Comparison of ENCODE assay signal across 8 mouse cellular contexts in the genomic region with DNA sequence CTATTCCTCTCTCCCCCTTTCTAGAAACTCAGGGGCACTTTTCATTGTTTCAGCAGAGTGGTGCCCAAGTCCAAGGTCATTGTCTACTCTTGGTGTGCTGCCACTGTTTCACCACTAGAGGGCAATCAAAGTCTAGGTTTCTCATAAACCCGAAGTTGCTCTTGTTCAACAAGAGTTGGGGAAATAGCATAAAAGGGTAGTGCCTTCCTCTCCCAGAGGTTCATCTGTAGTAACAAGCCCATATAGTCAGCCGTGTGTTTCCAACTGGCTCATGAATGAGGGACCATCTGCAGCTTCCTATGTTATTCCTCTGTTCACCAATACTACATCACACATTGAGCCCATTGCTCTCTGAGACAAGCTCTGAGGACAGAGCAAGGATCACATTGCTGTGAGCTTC.
A peak's percentile ranks its signal among the peaks of the same experiment; 100 is the strongest.
DNase-seq lines count a peak whose midpoint lies in the region; ATAC-seq lines count a peak whose summit lies in the region.

No protein-coding gene starts in this region.

- H3K4me1 ChIP-seq in forebrain, embryonic 13.5 days: no peaks in the 10 kb centered on the region
- H3K4me1 ChIP-seq in midbrain, embryonic 14.5 days (ENCODE audit: control insufficient read depth, insufficient read depth, low read length): peaks cover 4% of the 10 kb centered on the region; the same call in 1 of the 2 replicates

- peak; percentile 5 to 53 for DNase-seq in heart, adult 18-20 months
- no peak for DNase-seq in heart, postnatal 25 days (ENCODE audit: low spot score)
- peak; percentile 73 for DNase-seq in brain, adult 2 months (ENCODE audit: low read depth, low spot score)
- peak; percentile 9 for DNase-seq in kidney, adult 11 months
- peak; percentile 4 to 64 for DNase-seq in left cerebral cortex, adult 9 months (ENCODE audit: low spot score in 2 of 2)
- peak; percentile 88 for DNase-seq in midbrain, embryonic 14.5 days
- peak; percentile 43 for DNase-seq in telencephalon, adult 2 months (ENCODE audit: low read depth, low spot score)

- intact Hi-C loops in heart, postnatal 25 days (cut with DNase I): no loop called here

- no peak overlapping the region for H3K4me2 ChIP-seq in forebrain, embryonic 13.5 days
- no peak overlapping the region for H3K4me2 ChIP-seq in midbrain, embryonic 14.5 days (ENCODE audit: low read length)

- peak; percentile 83 for ATAC-seq in forebrain, embryonic 13.5 days
- peak; percentile 34; the same call in 1 of the 2 replicates for ATAC-seq in midbrain, embryonic 14.5 days (ENCODE audit: low FRiP score, low TSS enrichment)

- WGBS in forebrain, embryonic 13.5 days: 8% methylated on average over 2 of the region's 2 CpGs
- 13% methylated on average over 2 of the region's 2 CpGs for WGBS in midbrain, embryonic 14.5 days

- H3K36me3 ChIP-seq in forebrain, embryonic 13.5 days (ENCODE audit: poor library complexity, severe bottlenecking): no peaks in the 10 kb centered on the region
- no peaks in the 10 kb centered on the region for H3K36me3 ChIP-seq in midbrain, embryonic 14.5 days (ENCODE audit: control insufficient read depth, insufficient read depth, low read length)

- H3K9ac ChIP-seq in forebrain, embryonic 13.5 days: no peak overlapping the region
- H3K9ac ChIP-seq in midbrain, embryonic 14.5 days (replicated peaks; ENCODE audit: low read length): no peak overlapping the region

- H3K27me3 ChIP-seq in forebrain, embryonic 13.5 days: no peaks in the 10 kb centered on the region
- H3K27me3 ChIP-seq in midbrain, embryonic 14.5 days (ENCODE audit: control insufficient read depth, insufficient read depth, low read length): no peaks in the 10 kb centered on the region

- no peak overlapping the region; the same call in 1 of the 2 replicates for H3K27ac ChIP-seq in forebrain, embryonic 13.5 days
- H3K27ac ChIP-seq in midbrain, embryonic 14.5 days (replicated peaks; ENCODE audit: low read depth, low read length): no peak overlapping the region

- H3K4me3 ChIP-seq in forebrain, embryonic 13.5 days: no peak overlapping the region
- no peak overlapping the region for H3K4me3 ChIP-seq in midbrain, embryonic 14.5 days (replicated peaks; ENCODE audit: low read depth, low read length)

- no peaks in the 10 kb centered on the region for H3K9me3 ChIP-seq in forebrain, embryonic 13.5 days (replicated peaks)
- no peaks in the 10 kb centered on the region for H3K9me3 ChIP-seq in midbrain, embryonic 14.5 days (ENCODE audit: control insufficient read depth, low read length)
